Mouse (Mus musculus): Measurements from ENCODE around the gene Spata2.
A peak's percentile ranks its signal among the peaks of the same experiment; 100 is the strongest.

The Spata2 gene

DNA sequence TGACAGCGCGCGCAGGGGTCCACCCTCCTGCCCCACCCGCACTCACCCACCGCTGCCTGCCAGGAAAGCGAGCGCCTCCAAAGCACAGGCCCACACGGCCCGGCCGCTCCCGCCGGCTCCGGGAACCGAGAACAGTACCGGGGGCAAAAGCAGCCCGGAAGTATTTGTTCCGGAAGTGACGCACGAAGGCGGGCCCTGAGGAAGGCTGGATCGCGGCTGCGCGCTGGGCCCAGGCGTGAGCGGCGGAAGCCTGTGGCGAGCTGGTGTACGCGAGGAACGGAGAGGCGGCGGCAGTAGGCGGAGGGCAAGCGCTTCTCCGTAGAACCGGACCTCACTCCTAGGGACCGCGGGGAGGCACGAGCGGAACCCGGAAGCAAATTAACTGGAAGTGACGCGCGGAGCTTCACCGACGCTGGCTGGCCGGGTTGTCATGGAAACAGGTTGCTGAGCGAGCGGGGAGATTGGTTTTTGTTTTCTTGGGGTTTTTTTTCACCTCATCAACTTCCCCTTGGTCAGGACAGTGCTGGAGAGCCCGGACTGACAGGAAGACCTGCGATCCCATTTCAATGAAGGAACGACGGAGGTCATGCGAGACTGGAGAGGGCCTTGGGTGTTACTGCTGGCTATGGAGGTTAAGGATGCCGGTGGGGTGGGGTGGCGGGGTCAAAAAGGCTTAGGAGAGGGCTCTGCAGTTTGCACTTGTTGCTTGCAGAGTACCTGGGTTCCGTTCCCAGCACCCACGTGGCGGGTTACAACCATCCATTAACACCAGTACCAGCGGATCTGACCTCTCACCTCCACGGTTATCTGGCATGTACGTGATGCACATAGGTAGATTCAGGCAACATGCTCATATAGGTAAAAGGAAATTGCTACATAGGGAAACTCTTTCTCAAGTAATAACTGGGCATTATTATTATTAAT, at the start of gene Spata2:
Spata2 (minus strand) TSS at position 175 of the 924 bp plus-strand sequence.
- peak; percentile 91 for DNase-seq

DNA sequence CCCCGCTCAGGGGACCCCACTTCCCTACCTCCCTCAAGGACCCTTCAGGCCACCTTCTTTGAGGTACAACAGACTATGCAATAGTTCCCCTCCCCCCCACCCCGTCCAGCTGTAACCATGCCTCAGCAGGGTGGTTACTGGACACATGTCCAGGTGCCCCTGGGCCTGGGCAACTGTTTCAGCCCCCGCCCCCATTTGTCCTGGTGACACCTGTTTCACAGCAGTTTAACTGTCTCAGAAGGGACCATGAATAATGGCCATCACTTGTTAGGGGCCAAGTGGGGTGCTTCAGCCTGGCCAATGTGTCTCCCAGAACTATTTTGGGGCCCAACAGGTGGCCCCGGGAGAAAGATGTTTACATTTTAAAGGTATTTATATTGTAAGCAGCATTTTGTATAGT, 49.7 kb upstream of the Spata2 start:
- no peak for DNase-seq

DNA sequence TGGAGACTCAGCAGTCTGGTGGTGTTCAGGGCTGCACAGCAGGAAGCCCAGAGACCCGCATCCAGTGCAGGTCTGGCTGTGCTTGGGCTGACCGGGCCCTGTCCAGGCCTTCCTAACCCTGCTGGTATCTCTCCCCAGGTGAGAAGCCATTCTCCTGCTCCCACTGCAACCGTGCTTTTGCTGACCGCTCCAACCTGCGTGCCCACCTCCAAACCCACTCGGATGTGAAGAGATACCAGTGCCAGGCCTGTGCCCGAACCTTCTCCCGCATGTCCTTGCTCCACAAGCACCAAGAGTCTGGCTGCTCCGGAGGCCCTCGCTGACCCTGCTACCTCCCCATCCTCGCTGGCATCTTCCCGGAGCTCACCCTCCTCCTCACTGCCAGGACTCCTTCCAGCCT, 49.1 kb upstream of the Spata2 start:
- no peak for DNase-seq

DNA sequence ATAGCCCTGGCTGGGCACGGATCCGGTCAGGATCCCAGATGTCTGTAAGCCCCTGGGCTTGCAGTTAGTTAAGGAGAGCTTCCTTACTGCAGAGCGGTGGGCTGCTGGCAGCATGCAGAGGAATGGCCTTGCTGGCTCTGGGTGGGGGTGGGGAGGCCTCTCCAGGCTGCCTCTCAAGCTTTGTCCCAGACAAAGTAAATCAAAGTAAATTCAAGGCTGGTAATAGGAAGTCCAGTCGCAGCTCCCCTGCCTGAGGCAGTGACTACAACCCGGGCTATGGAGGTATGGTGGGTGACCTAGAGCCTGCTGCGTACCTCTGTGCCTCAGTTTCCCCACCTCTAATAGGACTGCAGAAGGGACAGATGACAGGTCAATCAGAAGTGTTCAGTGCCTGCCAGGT, 48.6 kb upstream of the Spata2 start:
- no peak for DNase-seq

DNA sequence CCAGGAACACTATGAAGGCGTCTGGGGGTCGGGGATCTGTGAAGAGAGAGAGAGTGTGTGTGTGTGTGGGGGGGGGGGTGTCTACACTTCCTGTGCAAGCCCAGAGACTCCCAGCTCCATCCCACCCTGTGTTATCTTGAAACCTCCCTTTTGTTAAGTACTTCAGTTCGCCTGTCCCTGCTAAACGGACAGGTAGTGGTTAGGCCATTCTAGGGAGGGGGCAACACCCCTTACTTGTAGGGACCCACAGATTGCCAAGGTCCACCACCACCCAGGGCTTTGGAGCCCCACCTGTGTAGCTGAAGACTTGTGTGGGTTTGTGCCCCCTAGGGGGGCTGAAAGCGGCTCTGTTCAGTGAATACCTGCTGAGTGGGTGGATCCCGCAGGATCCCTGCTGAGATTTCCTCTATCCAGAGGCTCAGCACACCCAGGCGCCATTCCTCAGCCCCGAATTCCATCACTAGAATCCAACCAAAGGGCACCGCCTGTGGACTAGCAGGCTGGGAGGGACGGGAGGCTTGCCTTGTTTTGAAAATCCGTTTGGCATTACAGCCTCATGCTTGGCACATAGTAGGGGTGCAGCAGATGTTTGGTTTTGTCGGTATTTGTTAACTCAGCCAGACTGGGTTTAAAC, 47.9 kb upstream of the Spata2 start:
- no peak for DNase-seq

DNA sequence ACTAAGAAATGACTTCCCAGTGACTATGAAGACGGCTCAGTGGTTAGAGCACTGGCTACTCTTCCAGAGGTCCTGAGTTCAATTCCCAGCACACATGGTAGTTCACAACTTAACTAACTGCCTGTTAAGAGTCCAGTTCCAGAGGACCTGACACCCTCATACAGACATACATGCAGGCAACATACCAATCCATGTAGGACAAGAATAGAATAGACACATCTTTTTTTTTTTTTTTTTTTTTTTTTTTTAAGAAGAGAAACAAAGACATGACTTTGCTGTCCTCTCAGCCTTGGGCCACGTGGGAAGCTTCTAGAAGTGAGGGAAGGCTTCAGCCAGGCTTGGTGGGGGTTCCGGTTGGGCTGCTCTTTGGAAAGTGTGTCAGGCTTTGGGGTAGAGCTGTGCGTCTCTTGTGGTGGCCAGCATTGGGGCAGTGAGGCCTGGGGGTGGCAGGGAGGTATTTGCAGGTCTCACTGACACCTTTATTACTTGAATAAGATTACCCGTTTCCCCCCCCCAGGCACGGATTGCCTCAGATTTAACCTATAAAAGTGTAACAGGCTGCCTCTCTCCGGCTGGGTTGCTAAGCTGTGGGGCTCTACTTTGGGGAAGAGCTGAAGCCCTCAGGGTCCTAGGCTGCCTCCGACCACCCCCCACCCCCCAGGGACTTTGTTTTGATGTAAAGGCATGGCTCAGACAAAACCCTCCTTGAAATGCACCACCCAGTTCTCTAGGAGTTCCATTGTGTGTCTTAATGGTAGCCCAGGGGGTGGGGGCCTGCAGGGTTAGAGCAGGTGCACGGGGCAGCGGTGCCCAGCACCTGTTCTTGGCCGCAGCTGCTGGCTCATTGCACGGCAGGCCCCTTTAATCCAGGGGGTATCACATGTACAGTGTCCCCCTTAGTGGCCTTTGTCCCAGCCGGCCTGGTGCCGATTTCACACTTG, 47.1 kb upstream of the Spata2 start:
- no peak for DNase-seq

DNA sequence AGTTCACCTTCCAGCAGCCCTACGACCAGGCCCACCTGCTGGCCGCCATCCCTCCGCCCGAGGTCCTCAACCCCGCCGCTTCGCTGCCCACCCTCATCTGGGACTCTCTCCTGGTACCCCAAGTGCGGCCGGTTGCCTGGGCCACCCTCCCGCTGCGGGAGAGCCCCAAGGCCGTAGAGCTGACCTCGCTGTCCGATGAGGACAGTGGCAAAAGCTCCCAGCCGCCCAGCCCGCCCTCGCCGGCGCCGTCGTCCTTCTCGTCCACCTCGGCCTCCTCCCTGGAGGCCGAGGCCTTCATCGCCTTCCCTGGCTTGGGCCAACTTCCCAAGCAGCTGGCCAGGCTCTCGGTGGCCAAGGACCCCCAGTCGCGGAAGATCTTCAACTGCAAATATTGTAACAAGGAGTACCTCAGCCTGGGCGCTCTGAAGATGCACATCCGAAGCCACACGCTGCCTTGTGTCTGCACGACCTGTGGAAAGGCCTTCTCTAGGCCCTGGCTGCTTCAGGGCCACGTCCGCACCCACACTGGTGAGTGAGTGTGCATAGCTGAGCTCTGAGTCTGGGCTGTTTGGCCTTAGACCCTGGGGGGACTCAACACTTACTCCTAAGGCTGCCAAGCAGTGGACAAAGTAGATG, 46.1 kb upstream of the Spata2 start:
- no peak for DNase-seq

DNA sequence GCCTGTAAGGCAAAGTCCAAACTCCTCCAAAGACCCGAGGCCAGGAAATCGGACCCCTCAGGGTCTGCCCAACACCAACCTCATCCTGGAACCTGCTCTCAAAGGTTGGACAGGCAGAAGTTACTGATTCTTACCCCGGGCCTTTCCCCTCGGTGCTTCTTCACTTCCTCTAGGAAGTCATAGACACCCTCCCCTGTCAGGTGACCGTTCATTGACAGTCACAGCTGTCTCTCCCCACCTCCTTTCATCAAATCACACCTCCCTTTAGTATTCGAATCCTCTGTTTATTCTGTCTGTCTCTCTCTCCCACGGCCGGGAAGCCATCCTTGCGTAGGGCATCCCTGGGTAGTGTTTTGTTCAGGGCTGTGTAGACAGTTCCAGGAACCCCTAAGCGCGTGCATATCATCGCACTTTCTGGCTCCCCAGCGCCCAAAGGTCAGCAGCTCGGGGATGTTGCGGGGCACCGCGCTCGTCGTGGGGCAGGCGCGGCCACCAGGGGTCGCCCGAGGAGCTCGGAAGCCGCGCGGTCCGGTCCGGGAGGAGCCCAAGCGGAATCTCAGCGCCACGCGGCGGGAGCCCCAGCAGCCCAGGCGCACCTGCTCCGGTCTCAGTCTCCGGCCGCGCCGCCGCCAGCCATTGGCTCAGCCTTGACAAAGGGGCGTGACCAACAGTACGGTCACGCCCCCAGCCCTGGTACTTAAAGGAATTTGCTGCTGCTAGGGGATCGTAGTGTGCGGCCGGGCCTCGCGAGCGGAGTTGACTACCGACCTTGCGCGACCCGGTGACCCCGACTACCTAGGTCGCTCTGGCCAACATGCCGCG, 45.0 kb upstream of the Spata2 start, which contains the start of gene Snai1:
Snai1 (plus strand) TSS at position 720 of the 822 bp plus-strand sequence.
- peak; percentile 92 for DNase-seq

DNA sequence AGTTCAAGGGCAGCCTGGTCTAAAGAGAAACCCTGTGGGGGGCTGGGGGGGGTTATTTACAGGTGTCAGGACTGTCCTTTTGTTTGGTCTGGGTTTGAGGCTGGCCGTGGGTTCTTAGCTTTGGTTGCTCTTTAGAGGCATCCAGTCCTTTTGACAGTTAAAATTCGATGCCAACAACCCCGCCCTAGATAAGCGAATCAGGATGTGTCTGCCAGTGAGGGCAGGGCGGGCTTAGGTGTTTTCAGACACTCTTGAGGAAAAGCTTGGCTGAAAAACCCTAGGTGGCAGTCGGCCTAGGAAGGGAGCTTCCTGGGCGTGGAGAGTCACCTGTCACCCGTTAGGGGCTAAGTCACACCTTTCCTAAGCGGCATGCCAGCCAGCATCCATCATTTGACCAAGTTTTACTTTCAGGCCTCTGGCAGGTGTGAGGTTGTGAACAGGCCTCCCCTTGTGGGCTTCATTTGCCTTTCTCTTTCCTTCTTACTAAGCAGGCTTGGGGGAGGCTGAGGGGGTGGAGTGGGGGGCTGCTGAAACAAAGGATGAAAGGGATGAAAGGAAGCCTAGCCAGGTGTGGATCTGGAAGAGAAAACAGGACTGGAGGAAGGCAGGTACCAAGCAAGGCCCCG, 43.7 kb upstream of the Spata2 start:
- no peak for DNase-seq

DNA sequence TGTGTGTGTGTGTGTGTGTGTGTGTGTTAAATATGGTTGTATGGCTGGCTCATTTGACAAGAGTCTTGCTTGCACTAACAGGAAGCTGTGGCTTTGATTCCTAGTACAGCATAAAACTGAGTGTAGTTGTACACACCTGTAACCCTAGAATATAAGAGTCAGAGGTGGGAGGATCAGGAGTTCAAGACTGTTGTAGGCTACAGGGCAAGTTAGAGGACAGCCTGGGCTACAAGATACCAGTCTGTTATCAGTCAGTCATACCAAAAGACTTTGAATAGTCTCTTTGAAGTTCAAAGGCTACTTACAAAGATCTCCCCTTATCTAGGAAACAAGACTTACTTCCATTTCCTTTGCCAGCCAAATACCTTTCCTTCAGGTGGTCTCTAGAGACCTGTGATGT, 41.2 kb upstream of the Spata2 start:
- no peak for DNase-seq

DNA sequence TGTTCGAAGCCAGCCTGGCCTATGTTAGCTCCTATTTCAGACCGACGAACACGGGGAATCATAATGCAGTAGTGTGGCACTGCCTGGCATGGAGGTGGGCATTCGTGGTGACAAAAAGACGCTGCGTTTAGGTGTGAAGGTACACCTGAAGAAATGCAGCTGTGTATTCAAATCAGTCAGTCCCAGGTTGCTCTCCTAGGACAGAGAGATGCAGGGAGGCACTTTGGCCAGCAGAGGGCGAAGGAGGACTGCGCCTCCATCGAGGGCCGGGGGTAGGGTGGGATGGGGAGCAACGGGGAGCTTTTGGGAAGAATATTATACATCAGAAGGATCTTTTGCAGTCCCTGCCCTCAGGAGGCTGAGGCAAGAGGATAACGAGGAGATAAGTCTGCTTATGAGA, 39.4 kb upstream of the Spata2 start:
- DNase-seq = peak; percentile 57

DNA sequence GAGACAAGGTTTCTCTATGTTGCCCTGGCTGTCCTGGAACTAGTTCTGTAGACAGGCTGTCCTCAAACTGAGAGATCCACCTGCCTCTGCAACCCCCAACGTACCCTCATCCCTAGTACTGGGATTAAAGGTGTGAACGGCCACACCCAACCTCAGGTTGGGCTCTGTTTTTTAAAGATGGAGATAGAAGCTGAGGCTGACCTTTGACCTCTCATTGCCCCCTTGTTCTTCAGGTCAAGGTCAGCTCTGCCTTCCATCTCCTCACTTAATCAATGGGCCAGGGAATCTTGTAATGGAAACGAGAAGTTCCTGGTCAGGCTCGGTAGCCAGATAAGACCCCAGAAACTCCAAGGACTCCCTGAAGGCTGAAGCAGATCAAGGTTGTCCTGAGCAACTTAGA, 37.8 kb upstream of the Spata2 start:
- no peak for DNase-seq

DNA sequence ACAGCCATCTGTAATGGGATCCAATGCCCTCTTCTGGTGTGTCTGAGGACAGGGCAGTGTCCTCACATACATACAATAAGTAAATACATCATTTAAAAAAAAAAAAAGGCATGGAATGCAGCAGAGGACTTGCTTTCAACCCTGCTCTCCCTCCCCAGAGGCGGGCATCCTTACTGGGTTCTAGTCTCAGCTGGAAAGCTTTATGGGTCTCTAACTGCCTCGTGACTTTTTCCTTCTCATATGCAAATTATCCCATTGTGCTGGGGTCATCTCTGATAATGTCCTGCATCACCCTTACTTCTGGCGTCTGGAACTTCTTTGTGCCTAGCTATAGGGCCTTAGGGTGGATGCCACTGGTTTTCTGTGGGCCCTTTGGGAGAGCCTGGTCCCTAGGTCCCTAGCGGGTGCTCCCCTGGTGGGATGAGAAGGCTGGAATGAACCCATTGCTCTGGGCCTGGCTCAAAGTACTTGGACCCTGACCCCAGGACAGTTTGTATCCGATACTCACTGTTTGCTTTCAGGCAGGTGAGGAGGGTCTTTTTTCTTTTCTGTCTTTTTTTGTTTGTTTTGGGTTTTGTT, 37.3 kb upstream of the Spata2 start:
- no peak for DNase-seq

DNA sequence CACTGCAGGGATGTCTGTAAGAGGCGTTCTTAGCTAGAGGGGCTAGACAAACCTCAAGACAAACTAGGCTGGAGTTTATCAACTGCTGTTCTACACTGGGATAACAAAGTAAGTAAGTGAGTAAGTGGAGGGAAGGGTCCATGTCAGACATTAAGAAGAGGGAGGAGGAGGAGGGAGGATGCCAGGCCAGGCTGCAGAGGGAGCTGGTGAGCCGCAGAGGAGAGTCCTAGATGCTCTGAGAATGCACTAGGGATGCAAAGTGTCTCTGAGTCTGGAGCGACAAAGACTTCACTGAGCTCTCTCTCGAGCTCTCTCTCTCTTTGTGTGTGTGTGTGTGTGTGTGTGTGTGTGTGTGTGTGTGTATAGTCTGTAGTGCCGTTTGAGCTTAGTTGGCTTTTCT, 35.6 kb upstream of the Spata2 start:
- DNase-seq = peak; percentile 51

DNA sequence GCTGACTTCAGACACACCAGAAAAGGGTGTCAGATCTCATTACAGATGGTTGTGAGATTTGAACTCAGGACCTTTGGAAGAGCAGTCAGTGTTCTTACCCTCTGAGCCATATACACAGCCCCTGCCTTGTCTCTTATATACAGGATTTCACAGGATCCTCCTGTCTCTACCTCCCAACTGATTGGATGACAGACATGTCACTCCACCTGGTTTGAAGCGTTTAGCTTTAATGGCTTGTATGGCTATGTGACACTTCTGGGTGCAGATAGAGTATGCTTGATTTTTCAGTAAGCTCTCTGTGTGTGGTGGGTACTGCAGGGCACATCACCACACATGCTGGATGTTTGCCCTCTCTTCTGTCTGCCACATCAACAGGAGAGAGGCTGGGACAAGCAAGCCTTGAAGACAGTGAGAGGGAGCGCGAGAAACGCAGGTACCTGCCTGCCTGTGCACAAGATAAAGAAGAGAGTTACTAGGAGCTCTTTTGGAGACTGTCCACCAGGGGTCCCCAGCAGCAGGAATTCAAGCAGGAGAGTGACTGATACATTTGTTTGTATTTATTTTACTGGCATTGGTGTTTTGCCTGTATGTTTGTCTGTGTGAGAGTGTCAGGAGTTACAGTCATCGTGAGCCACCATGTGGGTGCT, 27.0 kb upstream of the Spata2 start:
- no peak for DNase-seq

DNA sequence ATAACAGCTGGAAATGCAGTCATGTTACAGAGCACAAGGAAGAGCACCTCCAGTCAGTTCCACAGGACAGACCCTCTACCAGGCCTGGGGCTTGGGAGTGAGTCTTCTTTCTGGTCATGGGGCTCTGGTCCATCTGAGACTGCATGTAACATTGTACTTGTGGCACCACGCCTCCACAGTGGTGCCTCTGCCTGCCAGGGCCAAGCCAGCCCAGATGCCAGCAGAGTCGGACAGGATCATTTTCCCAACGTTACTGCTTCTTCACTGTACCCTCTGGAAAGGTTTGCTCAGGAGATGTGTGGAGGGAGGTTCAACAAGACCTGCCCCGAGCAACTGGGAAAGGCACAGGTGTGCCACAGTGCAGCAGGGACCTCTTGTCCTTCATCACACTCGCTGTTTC, 23.0 kb upstream of the Spata2 start:
- DNase-seq = no peak

DNA sequence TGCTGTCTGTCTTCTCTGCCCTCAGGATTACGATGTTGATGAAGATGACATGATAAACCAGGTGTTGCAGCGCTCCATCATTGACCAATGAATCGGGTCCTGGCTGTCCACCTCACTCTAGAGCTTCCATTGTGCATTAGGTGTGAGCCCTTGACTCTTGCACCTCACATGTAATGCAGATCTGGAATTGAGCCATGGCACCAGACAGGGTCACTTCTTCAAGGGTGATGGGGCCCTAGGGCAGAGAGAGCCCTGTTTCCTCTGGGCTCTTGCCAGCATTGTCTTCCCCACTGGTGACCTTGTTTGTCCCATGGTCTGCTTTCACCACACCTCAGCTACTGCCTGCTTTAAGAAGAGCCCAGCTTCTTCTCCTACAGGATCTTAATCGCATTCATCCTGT, 22.0 kb upstream of the Spata2 start:
- no peak for DNase-seq

DNA sequence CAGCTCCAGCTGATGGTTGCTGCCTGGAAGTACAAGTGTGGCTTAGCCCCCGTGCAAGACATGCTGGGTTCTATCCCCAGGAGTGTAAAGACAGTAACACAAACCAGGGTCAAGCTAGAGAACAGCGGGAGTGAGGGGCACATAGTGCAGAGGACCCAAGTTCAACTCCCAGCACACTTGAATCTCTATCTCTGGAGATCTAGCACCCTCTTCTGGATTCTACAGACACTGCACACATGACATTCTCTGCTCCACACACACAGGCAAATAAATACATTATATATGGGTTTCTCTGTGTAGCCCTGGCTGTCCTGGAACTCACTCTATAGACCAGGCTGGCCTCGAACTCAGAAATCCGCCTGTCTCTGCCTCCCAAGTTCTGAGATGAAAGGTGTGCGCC, 20.3 kb upstream of the Spata2 start:
- no peak for DNase-seq

DNA sequence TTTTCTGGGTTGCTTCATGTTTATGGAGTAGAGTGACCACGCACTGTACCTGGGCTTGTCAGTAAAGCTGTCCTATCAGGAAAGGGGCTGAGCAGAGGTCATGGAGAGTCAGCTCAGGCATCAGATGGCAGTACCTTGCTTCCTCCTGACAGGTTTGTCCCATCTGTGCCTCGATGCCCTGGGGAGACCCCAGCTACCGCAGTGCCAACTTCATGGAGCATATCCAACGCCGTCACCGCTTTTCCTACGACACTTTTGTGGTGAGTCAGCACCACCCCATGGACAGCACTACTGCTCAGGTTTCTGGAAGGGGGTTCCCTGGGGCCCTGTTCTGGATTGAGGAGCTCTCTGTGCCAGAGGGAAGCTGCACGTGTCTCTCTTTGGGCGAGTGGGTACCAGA, 19.7 kb upstream of the Spata2 start:
- no peak for DNase-seq

DNA sequence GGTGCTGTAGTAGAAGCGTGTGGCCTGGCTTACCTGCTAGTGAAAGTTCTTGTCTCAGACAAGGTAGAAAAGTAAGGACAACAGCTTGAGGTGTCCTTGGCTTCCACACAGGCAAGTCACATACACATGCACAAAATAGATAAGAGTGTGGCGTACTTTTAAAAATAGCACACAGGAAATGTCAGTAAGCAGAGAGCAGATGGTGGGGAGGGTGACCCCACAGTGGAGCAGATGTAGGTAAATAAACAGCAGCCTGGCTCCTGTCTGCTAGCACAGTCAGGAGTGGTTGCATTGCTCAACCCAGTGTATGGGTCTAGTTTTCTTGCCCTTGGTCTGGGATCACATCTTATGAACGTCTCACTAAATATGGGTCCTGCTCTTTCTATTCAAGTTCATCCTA, 17.8 kb upstream of the Spata2 start:
- DNase-seq = peak; percentile 23
